Mouse (Mus musculus) liver, embryonic 14.5 days (tissue): ENCODE data around the gene Calml3.

ENCODE experiments used
- CTCF ChIP-seq: IDR thresholded peaks from 2 replicates; pipeline ENCODE4 v1.5.1; 2016; ENCODE audit warnings: antibody characterized with exemption, low read depth, control low read depth
- EP300 ChIP-seq: IDR thresholded peaks from 2 replicates; pipeline ENCODE4 v1.6.1; 2016; ENCODE audit warnings: antibody characterized with exemption, low read depth

DNA sequence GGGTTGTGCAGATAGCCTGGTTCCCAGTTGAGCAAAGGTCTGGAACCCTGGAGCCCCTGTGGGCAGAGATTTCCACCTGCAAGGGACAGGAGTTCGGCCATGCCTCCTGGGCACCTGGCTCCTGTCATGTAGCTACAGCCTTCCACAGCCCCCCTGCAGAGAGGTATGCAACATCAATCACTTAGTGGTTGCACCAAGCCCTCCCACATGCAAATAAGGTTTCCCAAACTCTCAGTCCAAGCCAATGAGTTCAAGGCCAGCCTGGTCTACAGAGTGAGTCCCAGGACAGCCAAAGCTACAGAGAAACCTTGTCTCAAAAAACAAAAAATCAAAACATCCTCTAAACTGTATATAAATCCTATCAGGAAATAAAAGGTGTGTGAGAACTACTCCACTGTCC, 46.2 kb upstream of the Calml3 start:
- TF ChIP-seq CTCF (no peak), EP300 (no peak)
